Mouse (Mus musculus): ENCODE measurements around the gene Cbwd1.

DNA sequence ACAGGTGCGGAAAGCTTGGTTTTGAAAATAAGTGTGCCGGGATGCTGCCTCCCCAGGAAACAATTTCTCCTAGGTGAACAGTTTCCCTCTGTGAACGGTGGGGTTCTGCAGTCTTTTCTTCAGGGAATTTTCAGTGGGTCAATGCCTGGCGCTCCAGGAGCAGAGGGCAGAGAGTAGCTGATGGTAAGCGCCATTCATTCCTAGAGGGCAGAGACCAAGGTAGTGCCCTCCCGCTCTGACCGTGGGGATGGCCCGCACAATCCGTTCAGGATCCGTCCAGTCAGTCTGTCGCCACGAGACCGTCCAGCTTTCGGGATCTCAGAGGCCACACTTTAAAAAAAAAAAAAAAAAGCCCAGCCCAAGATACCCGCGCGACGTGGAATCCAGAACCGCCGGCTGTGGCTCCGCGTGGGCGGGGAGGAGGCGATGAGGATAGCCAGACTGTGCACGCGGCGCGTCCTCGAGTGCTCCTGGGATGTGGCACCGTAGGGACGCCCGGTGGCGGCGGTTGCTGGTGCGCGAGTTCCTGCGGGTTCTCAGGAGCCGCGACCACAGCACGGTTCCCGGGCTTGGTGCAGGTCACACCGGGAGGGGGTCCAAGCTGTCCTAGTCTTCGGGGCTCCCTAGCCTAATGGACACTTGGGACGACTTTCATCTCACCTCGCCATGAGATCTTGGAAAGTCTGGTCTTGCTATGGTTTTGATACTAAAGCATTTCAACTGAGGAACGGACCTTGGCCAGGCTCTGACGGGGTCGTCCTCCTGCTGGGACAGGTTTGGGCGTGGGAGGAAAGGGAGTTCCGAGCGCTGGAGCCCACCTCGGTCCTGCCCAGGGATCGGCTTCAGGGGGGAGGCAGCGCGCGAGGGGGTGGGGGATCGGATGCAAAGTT lies 64.2 kb downstream of the Cbwd1 start:
- TF ChIP-seq CTCF (IDR thresholded peaks at IDR 0.05; ENCODE audit: low read depth), result no peak
- TF ChIP-seq EP300 (IDR thresholded peaks at IDR 0.05; ENCODE audit: low read depth), result no peak
